9 mouse cellular contexts compared by ENCODE assay signal in the genomic region with DNA sequence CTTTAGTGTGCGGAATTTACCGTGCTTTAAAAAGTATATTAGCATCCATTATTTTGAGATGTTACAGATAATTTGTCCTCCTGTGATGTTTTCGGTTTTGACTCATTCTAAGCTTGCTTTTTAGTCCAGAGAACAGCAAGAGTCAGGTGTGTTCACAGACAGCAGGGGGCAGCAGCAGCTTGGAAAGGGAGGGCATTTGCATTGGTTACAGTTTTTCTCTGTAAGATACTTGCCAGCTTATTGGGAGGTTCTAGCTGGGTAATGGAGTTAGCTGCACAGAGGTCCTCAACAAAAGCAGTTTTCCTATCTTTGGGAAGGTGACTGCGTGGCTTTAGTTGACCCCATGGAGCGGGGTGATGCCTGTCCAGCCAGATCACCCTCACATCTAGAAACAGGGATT. TPM values are rescaled to one million over a fixed set of nuclear protein-coding genes. Genes with fewer than 3 reads are reported as not detected.
A peak's percentile ranks its signal among the peaks of the same experiment; 100 is the strongest.
DNase-seq lines count a peak whose midpoint lies in the region; ATAC-seq and TF ChIP-seq lines count a peak whose summit lies in the region.
"Had no signal": no experiment of that assay in that cellular context is flagged by ENCODE, and none has a peak within 500 bp of the region (broad histone marks: within the 10 kb centered on the region; RNA-seq: fewer than 3 reads in every experiment).

No protein-coding gene starts in this region.

- peaks cover 95% of the 10 kb centered on the region for H3K36me3 ChIP-seq in forebrain, embryonic 10.5 days (replicated peaks)
- peaks cover 69% of the 10 kb centered on the region for H3K36me3 ChIP-seq in forebrain, embryonic 12.5 days (replicated peaks)
- H3K36me3 ChIP-seq in E14TG2a.4 (ENCODE audit: insufficient read depth, low read length) = peaks cover 93% of the 10 kb centered on the region
- H3K36me3 ChIP-seq in small intestine, adult 2 months (ENCODE audit: control insufficient read depth, insufficient read depth, low read length) = peaks cover 18% of the 10 kb centered on the region

- TF ChIP-seq CTCF in E14TG2a.4 (conservative IDR thresholded peaks at IDR 0.05; ENCODE audit: low read length) = peak; percentile 55
- TF ChIP-seq CTCF in cerebellum, adult 2 months (IDR thresholded peaks at IDR 0.05; ENCODE audit: borderline replicate concordance, insufficient read depth, low read depth, low read length) = peak; percentile 93
- TF ChIP-seq CTCF in small intestine, adult 2 months (IDR thresholded peaks at IDR 0.05; ENCODE audit: extremely low read depth, insufficient read length, insufficient replicate concordance, low read depth, low read length) = peak; percentile 62; the same call in 1 of the 2 replicates

- no peaks in the 10 kb centered on the region for H3K27me3 ChIP-seq in forebrain, embryonic 10.5 days (ENCODE audit: poor library complexity, severe bottlenecking)
- no peaks in the 10 kb centered on the region for H3K27me3 ChIP-seq in forebrain, embryonic 12.5 days
- no peaks in the 10 kb centered on the region for H3K27me3 ChIP-seq in E14TG2a.4 (ENCODE audit: insufficient read depth, low read length)
- H3K27me3 ChIP-seq in cerebellum, adult 2 months (ENCODE audit: control insufficient read depth, insufficient read depth, low read length) = no peaks in the 10 kb centered on the region
- no peaks in the 10 kb centered on the region for H3K27me3 ChIP-seq in small intestine, adult 2 months (ENCODE audit: control insufficient read depth, insufficient read depth, low read length)

- no peaks in the 10 kb centered on the region for H3K9me3 ChIP-seq in forebrain, embryonic 10.5 days
- no peaks in the 10 kb centered on the region for H3K9me3 ChIP-seq in forebrain, embryonic 12.5 days
- no peaks in the 10 kb centered on the region for H3K9me3 ChIP-seq in E14TG2a.4 (ENCODE audit: low read length)
- H3K9me3 ChIP-seq: G1E had no signal

- no peak overlapping the region for H3K4me3 ChIP-seq in forebrain, embryonic 10.5 days
- no peak overlapping the region for H3K4me3 ChIP-seq in forebrain, embryonic 12.5 days (replicated peaks)
- H3K4me3 ChIP-seq in E14TG2a.4 (replicated peaks; ENCODE audit: low read length) = no peak overlapping the region
- H3K4me3 ChIP-seq in cerebellum, adult 2 months (replicated peaks; ENCODE audit: insufficient read depth, low read depth, low read length) = no peak overlapping the region
- H3K4me3 ChIP-seq in small intestine, adult 2 months (ENCODE audit: low read depth, low read length) = no peak overlapping the region

- no peak overlapping the region for H3K27ac ChIP-seq in forebrain, embryonic 10.5 days
- no peak overlapping the region for H3K27ac ChIP-seq in forebrain, embryonic 12.5 days
- no peak overlapping the region for H3K27ac ChIP-seq in cerebellum, adult 2 months (ENCODE audit: insufficient read depth, low read length)
- H3K27ac ChIP-seq in small intestine, adult 2 months (ENCODE audit: insufficient read depth, low read depth, low read length) = no peak overlapping the region

- WGBS in forebrain, embryonic 10.5 days = 92% methylated on average over 5 of the region's 5 CpGs
- WGBS in forebrain, embryonic 12.5 days = 89% methylated on average over 5 of the region's 5 CpGs
- 84% methylated on average over 5 of the region's 5 CpGs for WGBS in cerebellum, adult 2 months
- 83% methylated on average over 5 of the region's 5 CpGs for WGBS in small intestine, adult 2 months

- no peak overlapping the region for H3K4me2 ChIP-seq in forebrain, embryonic 12.5 days

- no peak for TF ChIP-seq POLR2A in cerebellum, adult 2 months (IDR thresholded peaks at IDR 0.05; ENCODE audit: borderline replicate concordance, insufficient read depth, low read length)
- no peak for TF ChIP-seq POLR2A in small intestine, adult 2 months (IDR thresholded peaks at IDR 0.05; ENCODE audit: low read depth, low read length)

- no peak for ATAC-seq in forebrain, embryonic 12.5 days (ENCODE audit: low FRiP score)
- 0 out of 2 replicates have a peak, but pooled peaks have one; percentile 33 for ATAC-seq in megakaryocyte, adult 5-6 weeks (ENCODE audit: poor library complexity, severe bottlenecking)

- no peak overlapping the region for H3K9ac ChIP-seq in forebrain, embryonic 12.5 days

- DNase-seq in forebrain, embryonic 10.5 days (ENCODE audit: extremely low spot score, low spot score) = peak; percentile 32
- DNase-seq in cerebellum, adult 2 months = peak; percentile 73 to 82
- DNase-seq in frontal cortex, postnatal 14 days (ENCODE audit: low spot score in 2 of 2) = peak; percentile 32 to 60
- DNase-seq in layer of hippocampus, adult 18-20 months (ENCODE audit: low spot score in 2 of 2) = peak; percentile 51 to 75

- no peaks in the 10 kb centered on the region for H3K4me1 ChIP-seq in forebrain, embryonic 10.5 days
- peaks cover 7% of the 10 kb centered on the region; the same call in 1 of the 2 replicates for H3K4me1 ChIP-seq in forebrain, embryonic 12.5 days
- peaks cover 54% of the 10 kb centered on the region for H3K4me1 ChIP-seq in E14TG2a.4 (replicated peaks; ENCODE audit: low read depth, low read length)
- no peaks in the 10 kb centered on the region for H3K4me1 ChIP-seq in cerebellum, adult 2 months (ENCODE audit: control insufficient read depth, insufficient read depth, low read length)
- no peaks in the 10 kb centered on the region for H3K4me1 ChIP-seq in small intestine, adult 2 months (ENCODE audit: control insufficient read depth, insufficient read depth, insufficient read length, low read length)

RNA-seq across cellular contexts. Expression of a gene that starts 19.8 kb away (rescaled TPM):
- 146 and 150 TPM in 2 replicates for polyA plus RNA-seq in forebrain, embryonic 10.5 days (2016; fragmentation: Nextera tagmentation; extraction: Ambion mirVana)
- polyA plus RNA-seq in forebrain, embryonic 12.5 days (2016; fragmentation: Nextera tagmentation; extraction: Ambion mirVana) = 116 and 125 TPM in 2 replicates
- 25.5 and 26.7 TPM in 2 replicates for polyA plus RNA-seq in cerebellum, adult 2 months (2012; rRNA removed)
- 10 to 100 TPM; 38.4 to 39.6 TPM for total RNA-seq in layer of hippocampus, adult 18-20 months (2021)
- total RNA-seq in megakaryocyte, adult 5-6 weeks (2015) = 13.4 and 15.6 TPM in 2 replicates
- 30.6 and 31.6 TPM in 2 replicates for total RNA-seq in megakaryocyte, adult 5-6 weeks (2017)
- 1.4 and 2.5 TPM in 2 replicates for polyA plus RNA-seq in small intestine, adult 2 months (2012; rRNA removed)

RNA-seq across cellular contexts. Expression of a gene that starts 56.2 kb away (rescaled TPM):
- polyA plus RNA-seq in forebrain, embryonic 10.5 days (2016; fragmentation: Nextera tagmentation; extraction: Ambion mirVana) = 35.7 and 41.7 TPM in 2 replicates
- 20.5 and 25.8 TPM in 2 replicates for polyA plus RNA-seq in forebrain, embryonic 12.5 days (2016; fragmentation: Nextera tagmentation; extraction: Ambion mirVana)
- polyA plus RNA-seq in cerebellum, adult 2 months (2012; rRNA removed) = 0.13 and 0.32 TPM in 2 replicates
- under 1 TPM in 1 of 2 experiments, not detected in 1; 0.17 TPM for total RNA-seq in layer of hippocampus, adult 18-20 months (2021)
- total RNA-seq in megakaryocyte, adult 5-6 weeks (2015) = 0.50 TPM in 1 of 2 replicates, not detected in the other
- 1.1 TPM in 1 of 2 replicates, not detected in the other for total RNA-seq in megakaryocyte, adult 5-6 weeks (2017)
- 511 and 1,756 TPM in 2 replicates for polyA plus RNA-seq in small intestine, adult 2 months (2012; rRNA removed)
- total RNA-seq: G1E had no signal
- polyA plus RNA-seq: G1E had no signal

Comparison
In these comparisons a context has a peak if more than half of its experiments do, and no peak if none do; other contexts are left out.
1. RNA of a gene that starts 56.2 kb away (polyA plus RNA-seq): 511 to 1,756 TPM in small intestine, adult 2 months; 35.7 to 41.7 TPM in forebrain, embryonic 10.5 days, 20.5 to 25.8 TPM in forebrain, embryonic 12.5 days and 0.13 to 0.32 TPM in cerebellum, adult 2 months; every median in the first group is over 10 times any median in the second.
2. Peak in every context shown above with its lines, with median percentiles within 50 percentile points of each other: DNase-seq and CTCF ChIP-seq.